Mouse (Mus musculus) hindbrain, embryonic 16.5 days (tissue): ENCODE measurements around the gene Nedd8. TPM values are rescaled to one million over a fixed set of nuclear protein-coding genes. Genes with fewer than 3 reads are reported as not detected.
A peak's percentile ranks its signal among the peaks of the same experiment; 100 is the strongest.

Experiments
- ATAC-seq: fragments of 200-750 bp; cut with Nextera tagmentation; 2 replicates; pipeline ENCODE4 v1.8.0; 2017; ENCODE audit warnings: moderate TSS enrichment, moderate library complexity
- H3K27ac ChIP-seq: fragments of 300-500 bp; sonication (generic); 2 replicates; pipeline ENCODE4 v1.5.1; 2014; ENCODE audit warnings: low read depth, mild to moderate bottlenecking, control low read depth, low read length, moderate library complexity
- H3K27me3 ChIP-seq: fragments of 300-500 bp; sonication (generic); replicated peaks from 2 replicates; pipeline ENCODE4 v1.6.1; 2014; ENCODE audit warnings: low read length; ENCODE audit not compliant: control insufficient read depth, insufficient read depth
- H3K36me3 ChIP-seq: fragments of 300-500 bp; sonication (generic); 2 replicates; pipeline ENCODE4 v1.6.1; 2014; ENCODE audit warnings: mild to moderate bottlenecking, low read length, moderate library complexity, mixed read lengths; ENCODE audit not compliant: control insufficient read depth, insufficient read depth
- H3K4me1 ChIP-seq: fragments of 300-500 bp; sonication (generic); 2 replicates; pipeline ENCODE4 v1.6.1; 2014; ENCODE audit warnings: low read depth, low read length; ENCODE audit not compliant: control insufficient read depth, insufficient read depth
- H3K4me2 ChIP-seq: fragments of 300-500 bp; sonication (generic); 2 replicates; pipeline ENCODE4 v1.6.1; 2014; ENCODE audit warnings: mild to moderate bottlenecking, low read length, control low read depth, moderate library complexity
- H3K4me3 ChIP-seq: fragments of 300-500 bp; sonication (generic); 2 replicates; pipeline ENCODE4 v1.5.1; 2014; ENCODE audit warnings: mild to moderate bottlenecking, low read length, control low read depth, moderate library complexity
- H3K9ac ChIP-seq: fragments of 300-500 bp; sonication (generic); 2 replicates; pipeline ENCODE4 v1.6.1; 2014; ENCODE audit warnings: low read depth, mild to moderate bottlenecking, control low read depth, low read length, moderate library complexity
- H3K9me3 ChIP-seq: fragments of 300-500 bp; sonication (generic); 2 replicates; pipeline ENCODE4 v1.6.1; 2014; ENCODE audit warnings: mild to moderate bottlenecking, low read length, moderate library complexity; ENCODE audit not compliant: control insufficient read depth
- WGBS: fragments of 180-500 bp; shearing (Covaris S2); extraction: QIAGEN DNeasy Blood & Tissue Kit; methylation state at CpG from one replicate; pipeline ENCODE4 v1.1.7; 2014; 5-methylcytosine and 5-hydroxymethylcytosine counted together
- polyA plus RNA-seq: library from polyadenylated mRNA; unstranded; fragments of >200 nt; fragmentation: Nextera tagmentation; extraction: Ambion mirVana; gene quantifications from 2 replicates; pipeline ENCODE4 v1.2.1, GENCODE M21; 2015

Gene Nedd8
- 567 and 599 TPM in 2 replicates for polyA plus RNA-seq

GRCm38 (mm10) chr14:55671833-55672740, at the start of gene Nedd8, which contains the start of gene Gmpr2:
Nedd8 (minus strand) TSS chr14:55672124.
Gmpr2 (plus strand) TSS chr14:55671941.
- H3K27ac ChIP-seq: peak within 1 kb of the TSS; percentile 94
- peak within 1 kb of the TSS; percentile 97 for H3K4me2 ChIP-seq
- ATAC-seq: peak; percentile 98
- WGBS: 1% methylated on average over 38 of the region's 38 CpGs
- H3K27me3 ChIP-seq: no peaks in the 10 kb centered on the region
- peaks cover 15% of the 10 kb centered on the region for H3K36me3 ChIP-seq
- H3K9me3 ChIP-seq: no peaks in the 10 kb centered on the region
- H3K9ac ChIP-seq: peak within 1 kb of the TSS; percentile 85
- H3K4me1 ChIP-seq: peaks cover 16% of the 10 kb centered on the region
- H3K4me3 ChIP-seq: peak within 1 kb of the TSS; percentile 76

GRCm38 (mm10) chr14:55721076-55721475, 49.2 kb upstream of the Nedd8 start:
- Histone ChIP-seq H3K4me2 (peak overlapping the region; percentile 55), H3K4me3 (peak overlapping the region; percentile 73), H3K9me3 (no peaks in the 10 kb centered on the region), H3K27ac (no peak overlapping the region), H3K36me3 (peaks cover 9% of the 10 kb centered on the region), H3K27me3 (no peaks in the 10 kb centered on the region), H3K9ac (peak overlapping the region; percentile 78), H3K4me1 (peaks cover 8% of the 10 kb centered on the region)
- WGBS: 77% methylated on average over 6 of the region's 6 CpGs
- no peak for ATAC-seq

DNA sequence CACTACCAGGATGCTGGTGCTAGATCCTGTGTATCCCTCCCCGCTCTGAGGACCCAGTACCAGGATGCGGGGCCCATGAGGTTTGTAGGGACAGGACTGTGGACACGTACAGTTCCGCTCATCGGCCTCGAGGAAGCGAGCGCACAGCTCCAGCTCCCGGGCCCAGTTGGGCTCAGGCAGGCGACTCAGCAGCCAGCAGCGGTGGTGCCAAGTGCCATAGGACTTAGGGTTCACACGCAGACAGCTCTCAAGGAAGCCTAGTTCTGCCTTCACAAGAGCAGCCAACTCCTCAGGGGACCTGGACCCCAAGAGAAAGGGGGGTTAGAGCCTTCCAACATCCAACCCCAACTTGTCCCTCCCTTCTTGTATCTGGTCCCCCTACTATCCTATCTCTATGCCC, 48.7 kb upstream of the Nedd8 start:
- H3K27ac ChIP-seq: no peak overlapping the region
- 93% methylated on average over 12 of the region's 12 CpGs for WGBS
- no peaks in the 10 kb centered on the region for H3K9me3 ChIP-seq
- peak overlapping the region; percentile 55 for H3K4me2 ChIP-seq
- no peak overlapping the region; the same call in 1 of the 2 replicates for H3K9ac ChIP-seq
- no peak overlapping the region; the same call in 1 of the 2 replicates for H3K4me3 ChIP-seq
- no peak for ATAC-seq
- peaks cover 9% of the 10 kb centered on the region for H3K36me3 ChIP-seq
- H3K4me1 ChIP-seq: peaks cover 8% of the 10 kb centered on the region
- no peaks in the 10 kb centered on the region for H3K27me3 ChIP-seq

- Histone ChIP-seq H3K9ac (no peak overlapping the region), H3K4me2 (no peak overlapping the region), H3K9me3 (no peaks in the 10 kb centered on the region), H3K36me3 (peaks cover 9% of the 10 kb centered on the region), H3K4me1 (peaks cover 8% of the 10 kb centered on the region), H3K27me3 (no peaks in the 10 kb centered on the region), H3K27ac (no peak overlapping the region), H3K4me3 (no peak overlapping the region)
- no peak for ATAC-seq
- WGBS: 86% methylated on average over 6 of the region's 6 CpGs
Measured at GRCm38 (mm10) chr14:55719737-55720136, 47.8 kb upstream of the Nedd8 start.

DNA sequence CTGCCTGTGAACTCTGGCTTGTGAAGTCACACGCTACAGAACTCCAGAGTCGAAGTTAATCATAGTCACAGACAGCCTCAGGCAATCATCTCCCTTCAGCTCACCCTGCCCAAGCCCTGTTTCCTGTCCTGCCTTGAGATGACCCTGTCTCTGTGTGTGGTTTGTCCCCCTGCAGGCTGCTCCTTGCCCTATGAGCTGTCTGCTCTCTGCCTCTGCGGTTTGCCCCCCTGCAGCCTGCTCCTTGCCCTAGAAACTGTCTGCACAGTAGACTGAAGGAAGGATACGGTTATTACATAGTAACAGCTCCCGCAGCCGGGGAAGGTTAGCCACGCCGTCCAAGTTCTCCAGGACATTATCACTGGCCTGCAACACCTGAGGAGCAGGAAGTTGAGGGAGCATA, 45.0 kb upstream of the Nedd8 start:
- WGBS: 84% methylated on average over 8 of the region's 8 CpGs
- ATAC-seq: no peak
- H3K9me3 ChIP-seq: no peaks in the 10 kb centered on the region

GRCm38 (mm10) chr14:55716271-55716670, 44.3 kb upstream of the Nedd8 start:
- no peaks in the 10 kb centered on the region for H3K9me3 ChIP-seq
- no peak overlapping the region for H3K27ac ChIP-seq
- H3K36me3 ChIP-seq: peaks cover 9% of the 10 kb centered on the region
- WGBS: 91% methylated on average over 6 of the region's 6 CpGs
- no peak for ATAC-seq
- peaks cover 3% of the 10 kb centered on the region for H3K4me1 ChIP-seq
- no peak overlapping the region for H3K4me2 ChIP-seq
- no peak overlapping the region for H3K4me3 ChIP-seq
- no peak overlapping the region for H3K9ac ChIP-seq
- H3K27me3 ChIP-seq: peaks cover 3% of the 10 kb centered on the region; the same call in 1 of the 2 replicates

More for the DNA sequence above, 45.0 kb upstream of the Nedd8 start:
- H3K4me2 ChIP-seq: no peak overlapping the region
- peaks cover 3% of the 10 kb centered on the region for H3K4me1 ChIP-seq
- no peak overlapping the region for H3K4me3 ChIP-seq
- peaks cover 3% of the 10 kb centered on the region; the same call in 1 of the 2 replicates for H3K27me3 ChIP-seq
- peaks cover 9% of the 10 kb centered on the region for H3K36me3 ChIP-seq
- no peak overlapping the region for H3K9ac ChIP-seq
- H3K27ac ChIP-seq: no peak overlapping the region

GRCm38 (mm10) chr14:55714893-55715292, 43.0 kb upstream of the Nedd8 start:
- ATAC-seq: no peak
- H3K36me3 ChIP-seq: peaks cover 9% of the 10 kb centered on the region
- no peaks in the 10 kb centered on the region for H3K4me1 ChIP-seq
- H3K4me3 ChIP-seq: no peak overlapping the region
- H3K9ac ChIP-seq: no peak overlapping the region
- H3K4me2 ChIP-seq: no peak overlapping the region
- H3K27ac ChIP-seq: no peak overlapping the region
- H3K9me3 ChIP-seq: no peaks in the 10 kb centered on the region
- WGBS: 29% methylated on average over 6 of the region's 6 CpGs
- peaks cover 3% of the 10 kb centered on the region; the same call in 1 of the 2 replicates for H3K27me3 ChIP-seq

DNA sequence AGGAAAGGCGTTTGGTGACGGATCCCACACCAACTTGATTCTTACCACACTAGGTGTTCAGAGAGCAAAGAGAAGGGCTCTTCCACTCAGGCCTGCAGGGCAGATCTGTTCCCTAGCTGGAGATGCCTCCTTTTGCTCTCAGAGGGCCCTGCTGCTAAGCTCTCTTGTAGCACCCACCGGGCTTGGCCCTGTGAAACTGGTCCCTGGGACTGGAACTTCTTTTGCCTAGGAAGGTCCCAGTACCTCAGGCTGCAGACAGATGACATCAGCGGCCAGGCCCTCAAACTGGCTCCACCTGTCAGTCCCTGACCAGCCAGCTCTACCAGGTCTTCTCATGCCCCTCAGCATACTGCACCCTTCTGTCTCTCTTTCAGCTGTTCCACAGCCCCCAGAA, 41.8 kb upstream of the Nedd8 start, which contains the start of gene Tgm1:
Gene Tgm1, minus strand, starts transcription at position 198 of the 394 bp plus-strand sequence.
- WGBS: 34% methylated on average over 4 of the region's 4 CpGs
- H3K4me2 ChIP-seq: no peak within 1 kb of the TSS
- peaks cover 9% of the 10 kb centered on the region for H3K36me3 ChIP-seq
- H3K27me3 ChIP-seq: peaks cover 3% of the 10 kb centered on the region; the same call in 1 of the 2 replicates
- no peaks in the 10 kb centered on the region for H3K9me3 ChIP-seq
- H3K27ac ChIP-seq: no peak within 1 kb of the TSS
- no peak within 1 kb of the TSS for H3K9ac ChIP-seq
- no peak for ATAC-seq
- H3K4me1 ChIP-seq: no peaks in the 10 kb centered on the region
- H3K4me3 ChIP-seq: no peak within 1 kb of the TSS

GRCm38 (mm10) chr14:55713007-55713728, 41.2 kb upstream of the Nedd8 start:
- H3K9ac ChIP-seq: no peak overlapping the region
- H3K27ac ChIP-seq: no peak overlapping the region
- no peak overlapping the region for H3K4me3 ChIP-seq
- no peak for ATAC-seq
- no peak overlapping the region for H3K4me2 ChIP-seq
- 14% methylated on average over 25 of the region's 25 CpGs for WGBS
- H3K36me3 ChIP-seq: peaks cover 5% of the 10 kb centered on the region
- no peaks in the 10 kb centered on the region for H3K4me1 ChIP-seq
- peaks cover 3% of the 10 kb centered on the region; the same call in 1 of the 2 replicates for H3K27me3 ChIP-seq
- H3K9me3 ChIP-seq: no peaks in the 10 kb centered on the region
